Mouse (Mus musculus): ENCODE measurements around the gene Tmem198. TPM values are rescaled to one million over a fixed set of nuclear protein-coding genes. Genes with fewer than 3 reads are reported as not detected.

Gene Tmem198
- polyA plus RNA-seq, 1 experiment, result 4.1 TPM

- no peak for TF ChIP-seq GATA1 (IDR thresholded peaks at IDR 0.05; ENCODE audit: low read length)
These were observed 20.1 kb downstream of the Tmem198 start for GRCm38 (mm10) chr1:75499441-75499840.

GRCm38 (mm10) chr1:75501905-75502304 lies 22.6 kb downstream of the Tmem198 start:
- no peak for TF ChIP-seq GATA1 (IDR thresholded peaks at IDR 0.05; ENCODE audit: low read length)

GRCm38 (mm10) chr1:75502945-75503650 lies 23.8 kb downstream of the Tmem198 start:
- no peak for TF ChIP-seq GATA1 (IDR thresholded peaks at IDR 0.05; ENCODE audit: low read length)

GRCm38 (mm10) chr1:75503651-75503980 lies 24.3 kb downstream of the Tmem198 start:
- TF ChIP-seq GATA1 (IDR thresholded peaks at IDR 0.05; ENCODE audit: low read length), result no peak

- no peak for TF ChIP-seq GATA1 (IDR thresholded peaks at IDR 0.05; ENCODE audit: low read length)
These were observed 25.1 kb downstream of the Tmem198 start for GRCm38 (mm10) chr1:75504256-75505045.

GRCm38 (mm10) chr1:75505159-75505955 lies 26.0 kb downstream of the Tmem198 start:
- no peak for TF ChIP-seq GATA1 (IDR thresholded peaks at IDR 0.05; ENCODE audit: low read length)

- no peak for TF ChIP-seq GATA1 (IDR thresholded peaks at IDR 0.05; ENCODE audit: low read length)
These were observed 26.9 kb downstream of the Tmem198 start, which contains the start of gene Obsl1 for GRCm38 (mm10) chr1:75505956-75506831. Gene Obsl1 (minus strand): TSS chr1:75506452.

- no peak for TF ChIP-seq GATA1 (IDR thresholded peaks at IDR 0.05; ENCODE audit: low read length)
These were observed 27.7 kb downstream of the Tmem198 start, which contains the start of gene Inha for GRCm38 (mm10) chr1:75507006-75507405. Gene Inha (plus strand): TSS chr1:75507077.

GRCm38 (mm10) chr1:75509586-75509985 lies 30.3 kb downstream of the Tmem198 start:
- TF ChIP-seq GATA1 (IDR thresholded peaks at IDR 0.05; ENCODE audit: low read length), result no peak

- no peak for TF ChIP-seq GATA1 (IDR thresholded peaks at IDR 0.05; ENCODE audit: low read length)
These were observed 30.8 kb downstream of the Tmem198 start for GRCm38 (mm10) chr1:75510154-75510553.

GRCm38 (mm10) chr1:75511437-75512210 lies 32.3 kb downstream of the Tmem198 start:
- no peak for TF ChIP-seq GATA1 (IDR thresholded peaks at IDR 0.05; ENCODE audit: low read length)

GRCm38 (mm10) chr1:75512550-75512949 lies 33.2 kb downstream of the Tmem198 start:
- TF ChIP-seq GATA1 (IDR thresholded peaks at IDR 0.05; ENCODE audit: low read length), result no peak

- TF ChIP-seq GATA1 (IDR thresholded peaks at IDR 0.05; ENCODE audit: low read length), result no peak
These were observed 37.5 kb downstream of the Tmem198 start for GRCm38 (mm10) chr1:75516703-75517380.

GRCm38 (mm10) chr1:75517984-75518383 lies 38.7 kb downstream of the Tmem198 start:
- TF ChIP-seq GATA1 (IDR thresholded peaks at IDR 0.05; ENCODE audit: low read length), result no peak
